In the genomic region with DNA sequence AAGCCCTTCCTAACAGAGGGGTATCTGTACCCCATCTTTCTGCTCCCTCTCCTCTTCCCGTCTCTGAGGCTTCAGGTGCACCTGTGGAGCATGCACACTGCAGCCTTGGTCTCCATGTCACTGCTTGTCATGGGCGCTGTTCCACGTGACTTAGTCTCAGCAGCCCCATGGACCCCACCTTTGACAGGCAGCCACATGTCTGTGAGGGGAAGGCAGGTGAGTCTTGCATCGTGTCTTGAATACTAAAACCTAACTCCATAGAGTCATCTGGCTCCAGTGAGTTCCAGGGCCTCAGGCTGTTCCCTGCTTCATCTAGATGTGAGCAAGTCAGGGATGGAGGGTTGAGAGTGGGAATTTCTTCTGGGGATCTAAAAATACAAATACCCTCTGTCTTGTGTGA, we compare ENCODE assay signal across 27 mouse cellular contexts. TPM values are rescaled to one million over a fixed set of nuclear protein-coding genes. Genes with fewer than 3 reads are reported as not detected.
"Had no signal": no experiment of that assay in that cellular context is flagged by ENCODE, and none has a peak within 500 bp of the region (broad histone marks: within the 10 kb centered on the region; RNA-seq: fewer than 3 reads in every experiment).

No protein-coding gene starts in this region.

- H3K27ac ChIP-seq: intestine, embryonic 15.5 days; kidney, postnatal 0 days; limb, embryonic 10.5 days; limb, embryonic 13.5 days; liver, embryonic 12.5 days; liver, embryonic 15.5 days; lung, embryonic 15.5 days; midbrain, embryonic 10.5 days; midbrain, embryonic 13.5 days had no signal

- H3K9me3 ChIP-seq: intestine, embryonic 15.5 days; limb, embryonic 10.5 days; limb, embryonic 13.5 days; liver, embryonic 12.5 days; liver, embryonic 15.5 days; lung, embryonic 15.5 days; megakaryocyte, embryonic 14.5 days; midbrain, embryonic 10.5 days; midbrain, embryonic 13.5 days had no signal

- H3K9ac ChIP-seq: intestine, embryonic 15.5 days; limb, embryonic 13.5 days; liver, embryonic 12.5 days; liver, embryonic 15.5 days; lung, embryonic 15.5 days; midbrain, embryonic 13.5 days had no signal

- H3K4me2 ChIP-seq: intestine, embryonic 15.5 days; limb, embryonic 13.5 days; liver, embryonic 12.5 days; liver, embryonic 15.5 days; lung, embryonic 15.5 days; midbrain, embryonic 13.5 days had no signal

- H3K27me3 ChIP-seq: intestine, embryonic 15.5 days; limb, embryonic 13.5 days; liver, embryonic 12.5 days; liver, embryonic 15.5 days; lung, embryonic 15.5 days; megakaryocyte, embryonic 14.5 days; midbrain, embryonic 13.5 days had no signal

- H3K36me3 ChIP-seq: intestine, embryonic 15.5 days; limb, embryonic 10.5 days; limb, embryonic 13.5 days; liver, embryonic 12.5 days; liver, embryonic 15.5 days; lung, embryonic 15.5 days; midbrain, embryonic 10.5 days; midbrain, embryonic 13.5 days had no signal

- ATAC-seq: intestine, embryonic 15.5 days; liver, embryonic 12.5 days; midbrain, embryonic 13.5 days; midbrain, embryonic 16.5 days had no signal

- H3K4me1 ChIP-seq: intestine, embryonic 15.5 days; limb, embryonic 10.5 days; limb, embryonic 13.5 days; liver, embryonic 12.5 days; liver, embryonic 15.5 days; lung, embryonic 15.5 days; megakaryocyte, embryonic 14.5 days; midbrain, embryonic 10.5 days; midbrain, embryonic 13.5 days had no signal

- DNase-seq: liver; lung, adult 18-20 months; lung, postnatal 10 days; lung, postnatal 36 days; thymus, adult 18-20 months; thymus, postnatal 36 days had no signal

- H3K4me3 ChIP-seq: intestine, embryonic 15.5 days; limb, embryonic 10.5 days; limb, embryonic 13.5 days; liver, embryonic 12.5 days; liver, embryonic 15.5 days; lung, embryonic 15.5 days; megakaryocyte, embryonic 14.5 days; midbrain, embryonic 10.5 days; midbrain, embryonic 13.5 days had no signal

RNA-seq across cellular contexts. Expression of a gene that starts 5.1 kb away (rescaled TPM):
- total RNA-seq: layer of hippocampus, adult 18-20 months; layer of hippocampus, postnatal 14 days; left cerebral cortex, adult 8-10 months; left cerebral cortex, postnatal 14 days had no signal
- polyA plus RNA-seq: intestine, embryonic 15.5 days; limb, embryonic 10.5 days; limb, embryonic 13.5 days; liver, embryonic 12.5 days; liver, embryonic 15.5 days; lung, embryonic 15.5 days; midbrain, embryonic 10.5 days; midbrain, embryonic 13.5 days; midbrain, embryonic 16.5 days; neural tube, embryonic 11.5 days; neural tube, embryonic 14.5 days; small intestine, adult 2 months; stomach, embryonic 16.5 days; urinary bladder, adult 2 months had no signal

RNA-seq across cellular contexts. Expression of a gene that starts 25.1 kb away (rescaled TPM):
- total RNA-seq: layer of hippocampus, adult 18-20 months; left cerebral cortex, postnatal 14 days had no signal
- polyA plus RNA-seq: limb, embryonic 10.5 days; limb, embryonic 13.5 days; liver, embryonic 12.5 days; liver, embryonic 15.5 days; lung, embryonic 15.5 days; midbrain, embryonic 10.5 days; midbrain, embryonic 13.5 days; midbrain, embryonic 16.5 days; neural tube, embryonic 11.5 days; neural tube, embryonic 14.5 days; urinary bladder, adult 2 months had no signal

RNA-seq across cellular contexts. Expression of a gene that starts 35.1 kb away (rescaled TPM):
- polyA plus RNA-seq: intestine, embryonic 15.5 days; limb, embryonic 10.5 days; limb, embryonic 13.5 days; liver, embryonic 12.5 days; lung, embryonic 15.5 days; midbrain, embryonic 10.5 days; midbrain, embryonic 13.5 days; neural tube, embryonic 11.5 days; spleen, adult 2 months; stomach, embryonic 16.5 days had no signal

RNA-seq across cellular contexts. Expression of a gene that starts 39.1 kb away (rescaled TPM):
- total RNA-seq: layer of hippocampus, adult 18-20 months; layer of hippocampus, postnatal 14 days; left cerebral cortex, postnatal 14 days had no signal
- polyA plus RNA-seq: intestine, embryonic 15.5 days; limb, embryonic 10.5 days; limb, embryonic 13.5 days; liver, embryonic 12.5 days; liver, embryonic 15.5 days; lung, embryonic 15.5 days; midbrain, embryonic 10.5 days; small intestine, adult 2 months; spleen, adult 2 months; stomach, embryonic 16.5 days; urinary bladder, adult 2 months had no signal
